Mouse (Mus musculus) kidney, adult 2 months (tissue): ENCODE measurements around the gene Poldip3. TPM values are rescaled to one million over a fixed set of nuclear protein-coding genes. Genes with fewer than 3 reads are reported as not detected.

Source experiments
- DNase-seq: peaks from one replicate; pipeline ENCODE4 v3.0.0; 2021
- H3K27ac ChIP-seq: fragments of 200-500 bp; 2 replicates; pipeline ENCODE4 v1.5.1; 2012; ENCODE audit warnings: low read depth, low read length, control low read depth, inconsistent platforms; ENCODE audit not compliant: insufficient read depth
- H3K27me3 ChIP-seq: fragments of 200-500 bp; replicated peaks from 2 replicates; pipeline ENCODE4 v1.6.1; 2012; ENCODE audit warnings: mild to moderate bottlenecking, moderate library complexity, low read length, inconsistent platforms; ENCODE audit not compliant: control insufficient read depth, insufficient read depth
- H3K36me3 ChIP-seq: fragments of 200-500 bp; 2 replicates; pipeline ENCODE4 v1.6.1; 2012; ENCODE audit warnings: mild to moderate bottlenecking, moderate library complexity, low read length, inconsistent platforms; ENCODE audit not compliant: control insufficient read depth, insufficient read depth
- H3K4me1 ChIP-seq: fragments of 200-500 bp; 2 replicates; pipeline ENCODE4 v1.6.1; 2011; ENCODE audit warnings: low read length; ENCODE audit not compliant: control insufficient read depth, insufficient read depth
- H3K4me3 ChIP-seq: fragments of 200-500 bp; 2 replicates; pipeline ENCODE4 v1.5.1; 2011; ENCODE audit warnings: mild to moderate bottlenecking, low read depth, low read length, control low read depth; ENCODE audit not compliant: insufficient read depth
- CTCF ChIP-seq: fragments of 200-500 bp; conservative IDR thresholded peaks from 2 replicates; pipeline ENCODE4 v1.5.1; 2011; ENCODE audit warnings: low read depth, mild to moderate bottlenecking, control low read depth, low read length, moderate library complexity, mixed read lengths; ENCODE audit not compliant: insufficient read depth, insufficient read length
- POLR2A ChIP-seq: fragments of 200-500 bp; IDR thresholded peaks from one replicate; pipeline ENCODE4 v1.6.1; 2011; ENCODE audit warnings: low read depth, low read length, control low read depth
- whole genome bisulfite sequencing: fragments of 180-500 bp; shearing (Covaris S2); methylation state at CpG from one replicate; pipeline ENCODE4 v1.1.7; 2018; 5-methylcytosine and 5-hydroxymethylcytosine counted together
- polyA plus RNA-seq: library from polyadenylated mRNA; depleted of rRNA; stranded (reverse); fragments of >200 nt; gene quantifications from 2 replicates; pipeline ENCODE4 v1.2.3, GENCODE M21; 2012

Gene Poldip3
- polyA plus RNA-seq, 1 experiment: 47.2 TPM

GRCm38 (mm10) chr15:83093687-83094086 is 55.5 kb downstream of the Poldip3 start:
- Histone ChIP-seq H3K27me3 (no peaks in the 10 kb centered on the region), H3K4me3 (no peak overlapping the region), H3K4me1 (no peaks in the 10 kb centered on the region), H3K36me3 (no peaks in the 10 kb centered on the region), H3K27ac (no peak overlapping the region)
- TF ChIP-seq CTCF (no peak), POLR2A (no peak)
- WGBS: 71% methylated on average over 2 of the region's 2 CpGs
- DNase-seq: no peak

- H3K4me3 ChIP-seq: no peak overlapping the region
- TF ChIP-seq POLR2A (no peak), CTCF (no peak)
- 47% methylated on average over 3 of the region's 3 CpGs for WGBS
- no peaks in the 10 kb centered on the region for H3K4me1 ChIP-seq
- no peaks in the 10 kb centered on the region for H3K27me3 ChIP-seq
- H3K36me3 ChIP-seq: no peaks in the 10 kb centered on the region
- no peak overlapping the region for H3K27ac ChIP-seq
- no peak for DNase-seq
Measured at GRCm38 (mm10) chr15:83090874-83091273, 58.3 kb downstream of the Poldip3 start.

DNA sequence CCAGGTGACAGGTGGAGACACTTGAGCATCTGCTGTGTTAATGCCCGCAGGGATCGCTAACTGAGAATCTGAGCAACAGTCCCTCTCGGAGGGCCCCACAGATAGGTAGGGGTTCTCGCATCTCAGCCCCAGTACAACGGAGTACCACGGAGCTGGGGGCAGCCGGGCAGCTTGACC is 59.9 kb downstream of the Poldip3 start, which contains the start of gene Serhl:
Serhl (plus strand) TSS at position 78 of the 177 bp plus-strand sequence.
- 38% methylated on average over 7 of the region's 7 CpGs for WGBS
- no peak for DNase-seq
- no peaks in the 10 kb centered on the region for H3K4me1 ChIP-seq
- no peaks in the 10 kb centered on the region for H3K27me3 ChIP-seq
- H3K27ac ChIP-seq: no peak within 1 kb of the TSS
- no peaks in the 10 kb centered on the region for H3K36me3 ChIP-seq
- no peak within 1 kb of the TSS for H3K4me3 ChIP-seq
- TF ChIP-seq CTCF (no peak), POLR2A (no peak)

DNA sequence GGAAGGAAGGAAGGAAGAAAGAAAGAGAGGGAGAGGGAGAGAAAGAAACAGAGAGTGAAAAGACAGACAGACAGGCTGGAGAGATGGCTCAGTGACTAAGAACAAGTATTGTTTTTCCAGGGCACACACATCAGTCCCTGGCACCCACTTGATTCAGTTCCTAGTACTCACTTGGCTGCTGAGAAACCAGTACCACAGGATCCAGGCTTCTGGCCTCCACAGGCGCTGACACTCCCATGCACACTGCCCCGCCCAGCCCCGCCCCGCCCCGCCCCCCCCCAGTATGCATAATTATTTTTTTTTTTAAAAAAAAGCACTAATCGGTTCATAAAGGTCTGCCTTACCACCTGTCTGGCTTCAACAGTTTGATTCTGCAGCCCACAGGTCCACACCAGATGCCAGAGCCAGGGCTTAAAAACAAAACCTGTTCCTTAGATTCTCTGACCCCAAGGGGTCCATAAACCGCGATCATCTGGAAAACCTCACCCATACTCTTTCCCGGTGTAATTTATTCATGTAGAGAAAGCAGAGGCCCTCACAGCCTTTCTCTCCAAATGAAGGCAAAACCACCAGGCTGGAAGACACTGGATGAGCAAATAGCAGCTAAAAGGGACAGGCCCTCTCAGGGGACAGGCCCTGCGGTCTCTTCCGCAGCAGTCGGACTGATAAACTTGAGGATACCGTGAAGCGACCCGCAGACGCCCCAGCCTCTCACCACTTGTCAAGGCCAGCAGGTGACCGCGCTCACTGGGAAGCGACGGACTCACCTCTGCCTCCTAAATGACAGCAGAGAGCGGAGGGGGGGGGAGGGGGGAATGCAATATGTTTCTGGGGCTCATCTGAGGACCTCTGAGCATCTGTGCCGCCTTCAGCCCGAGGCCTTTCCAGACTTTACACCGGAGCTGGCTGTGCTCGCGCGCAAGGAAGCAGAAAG is 60.4 kb downstream of the Poldip3 start:
- no peak overlapping the region for H3K27ac ChIP-seq
- no peaks in the 10 kb centered on the region for H3K36me3 ChIP-seq
- H3K4me3 ChIP-seq: no peak overlapping the region
- H3K4me1 ChIP-seq: no peaks in the 10 kb centered on the region
- H3K27me3 ChIP-seq: no peaks in the 10 kb centered on the region
- TF ChIP-seq POLR2A (no peak), CTCF (no peak)
- WGBS: 29% methylated on average over 27 of the region's 27 CpGs
- DNase-seq: no peak

DNA sequence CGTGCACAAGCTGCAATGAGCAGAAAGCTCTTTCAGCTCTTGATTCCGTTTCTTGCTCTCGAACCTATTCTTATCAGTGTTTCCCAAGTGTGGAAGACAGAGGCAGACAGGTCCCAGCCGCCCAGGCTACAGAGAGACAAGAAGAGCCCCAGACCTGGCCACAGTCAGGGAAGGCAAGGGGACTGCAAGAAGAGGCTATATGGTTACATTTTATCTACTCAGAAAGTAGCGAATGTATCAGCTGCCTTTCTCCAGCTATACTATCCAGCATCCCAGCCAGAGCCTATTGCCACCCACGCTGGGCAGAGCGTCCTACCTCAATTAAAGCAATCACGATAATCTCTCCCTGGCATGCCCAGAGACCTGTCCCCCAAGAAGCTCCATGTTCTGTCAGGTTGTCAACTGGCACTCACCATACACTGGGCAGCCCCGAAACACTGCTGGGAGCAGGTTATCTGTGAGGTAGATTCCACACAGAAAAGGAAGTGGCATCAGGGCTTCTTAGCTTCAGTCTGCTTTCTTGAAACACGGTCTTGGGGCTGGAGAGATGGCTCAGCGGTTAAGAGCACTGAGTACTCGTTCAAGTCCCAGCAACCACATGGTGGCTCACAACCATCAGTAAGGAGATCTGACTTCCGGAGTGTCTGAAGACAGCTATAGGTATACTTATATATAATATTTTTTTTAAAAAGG is 62.4 kb downstream of the Poldip3 start:
- Histone ChIP-seq H3K27ac (no peak overlapping the region), H3K4me1 (no peaks in the 10 kb centered on the region), H3K4me3 (no peak overlapping the region), H3K36me3 (no peaks in the 10 kb centered on the region), H3K27me3 (no peaks in the 10 kb centered on the region)
- 94% methylated on average over 13 of the region's 13 CpGs for WGBS
- DNase-seq: no peak
- TF ChIP-seq CTCF (no peak), POLR2A (no peak)

DNA sequence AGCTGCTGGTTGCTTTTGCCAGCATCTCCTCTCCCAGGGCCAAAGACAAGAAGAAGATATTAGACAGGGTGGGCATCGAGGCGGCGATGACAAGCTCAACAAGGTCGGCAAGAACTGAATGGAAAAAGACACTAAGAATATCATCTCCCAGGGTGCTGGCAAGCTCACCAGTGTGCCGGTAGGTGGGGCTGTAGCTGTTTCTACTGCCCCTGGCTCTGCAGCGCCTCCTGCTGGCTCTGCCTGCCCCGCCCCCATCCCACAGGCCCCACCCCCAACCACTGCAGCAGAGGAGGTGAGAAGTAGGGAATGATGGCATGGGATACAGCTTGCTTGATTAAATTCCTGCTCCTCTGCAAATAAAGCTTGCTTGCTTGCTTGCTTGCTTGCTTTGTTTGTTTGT is 63.3 kb downstream of the Poldip3 start:
- Histone ChIP-seq H3K4me1 (no peaks in the 10 kb centered on the region), H3K4me3 (no peak overlapping the region), H3K27ac (no peak overlapping the region), H3K27me3 (no peaks in the 10 kb centered on the region), H3K36me3 (no peaks in the 10 kb centered on the region)
- TF ChIP-seq CTCF (peak; percentile 83), POLR2A (no peak)
- peak; percentile 53 for DNase-seq
- 31% methylated on average over 7 of the region's 7 CpGs for WGBS

DNA sequence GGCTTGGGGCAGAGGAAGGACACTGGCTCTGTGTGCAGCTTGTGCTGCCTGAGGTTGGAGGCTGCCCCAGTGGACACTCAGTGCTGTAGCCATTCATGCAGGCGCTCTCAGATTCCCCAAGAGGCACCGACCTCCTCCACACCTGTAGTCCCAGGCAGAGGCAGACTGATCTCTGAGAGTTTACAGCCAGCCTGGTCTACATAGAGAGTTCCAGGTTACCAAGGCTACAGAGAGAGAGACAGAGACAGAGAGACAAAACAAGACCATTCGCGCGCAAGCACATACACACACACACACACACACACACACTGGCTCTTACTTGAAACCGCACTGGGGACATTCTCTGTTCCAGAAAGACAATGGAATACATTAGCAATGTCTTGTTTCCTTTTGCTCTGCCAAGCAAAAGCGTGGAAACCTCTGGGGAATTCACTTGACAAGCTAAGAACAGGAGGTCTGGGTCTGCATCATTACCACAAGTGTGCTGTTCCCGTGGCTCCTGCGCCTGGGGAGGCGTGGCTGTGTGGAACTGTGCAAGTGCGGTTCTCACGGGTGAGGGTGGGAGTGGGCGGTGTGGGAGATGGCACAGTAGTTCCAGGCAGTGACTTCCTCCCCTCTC is 65.1 kb downstream of the Poldip3 start:
- Histone ChIP-seq H3K36me3 (no peaks in the 10 kb centered on the region), H3K27me3 (no peaks in the 10 kb centered on the region), H3K27ac (no peak overlapping the region), H3K4me1 (no peaks in the 10 kb centered on the region), H3K4me3 (no peak overlapping the region)
- DNase-seq: peak; percentile 78
- no peak for TF ChIP-seq POLR2A
- no peak for TF ChIP-seq CTCF
- WGBS: 43% methylated on average over 13 of the region's 13 CpGs
